Mouse (Mus musculus): ENCODE measurements at regions not wholly inside any gene's neighbourhood (a gene's known extent, or its start where the extent isn't known, plus 50 kb on each side); places are given as distances from the start of the nearest gene placed in this dataset.

DNA sequence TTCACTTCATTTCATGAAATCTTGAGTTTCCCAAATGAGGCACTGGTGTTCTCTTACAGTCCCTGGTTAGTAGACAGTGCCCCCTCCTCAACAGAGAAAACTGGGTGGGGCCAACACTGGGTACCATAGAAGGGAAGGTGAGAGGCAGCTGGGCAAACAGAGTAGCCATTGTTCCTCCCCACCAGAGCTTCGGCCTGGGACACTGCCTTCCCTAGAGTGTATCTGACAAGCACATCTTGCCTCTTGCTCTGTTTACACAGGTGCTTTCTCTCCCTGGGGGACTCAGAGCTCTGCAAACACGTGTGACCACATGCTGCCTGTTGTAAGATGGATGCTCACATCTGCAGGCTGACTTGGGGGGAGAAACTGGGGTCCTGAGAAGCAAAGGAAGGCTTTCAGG is 100.8 kb upstream of the Tnp1 start:
- CTCF ChIA-PET, result no interaction called here

DNA sequence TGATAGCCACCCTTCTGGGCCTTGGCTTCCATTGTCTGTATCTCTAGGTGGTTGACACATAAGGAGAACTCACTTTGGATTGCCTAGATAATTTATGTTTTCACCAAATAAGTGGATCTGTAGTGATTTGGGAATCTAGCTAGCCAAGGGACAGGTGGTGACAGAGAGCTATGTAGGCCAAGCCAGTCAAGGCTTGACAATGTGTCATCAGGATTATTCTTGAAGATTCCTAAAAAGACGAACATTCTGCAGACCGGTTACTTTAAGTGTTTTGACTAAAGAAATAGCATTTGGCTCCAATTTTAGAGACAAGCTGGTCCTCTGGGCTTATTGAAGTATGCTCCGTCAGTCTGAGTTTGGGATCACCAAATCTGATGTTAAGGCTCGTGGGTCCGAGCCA is 100.1 kb upstream of the Tnp1 start:
- CTCF ChIA-PET, result no interaction called here

DNA sequence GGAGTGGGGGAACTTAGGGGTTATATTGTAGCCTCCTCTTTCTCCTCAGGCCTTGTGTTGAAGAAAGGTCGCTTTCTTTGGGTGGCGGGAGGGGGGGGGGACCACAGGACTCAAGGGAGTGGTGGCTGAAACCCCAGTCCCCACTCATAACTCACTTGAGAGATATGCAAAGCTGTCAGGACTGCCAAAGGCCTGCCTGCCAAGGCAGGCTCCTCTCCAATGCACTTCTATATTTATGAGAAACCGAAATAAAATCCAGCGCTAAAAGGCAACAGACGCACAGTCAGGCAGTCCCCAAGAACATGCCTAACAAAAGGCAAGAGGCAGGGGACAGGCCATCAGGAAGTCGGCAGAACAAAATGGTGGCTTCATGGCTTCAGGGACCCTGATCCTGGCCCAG is 97.4 kb upstream of the Tnp1 start:
- CTCF ChIA-PET, result no interaction called here

GRCm38 (mm10) chr1:73112711-73113110 is 97.0 kb upstream of the Tnp1 start:
- CTCF ChIA-PET, result no interaction called here

DNA sequence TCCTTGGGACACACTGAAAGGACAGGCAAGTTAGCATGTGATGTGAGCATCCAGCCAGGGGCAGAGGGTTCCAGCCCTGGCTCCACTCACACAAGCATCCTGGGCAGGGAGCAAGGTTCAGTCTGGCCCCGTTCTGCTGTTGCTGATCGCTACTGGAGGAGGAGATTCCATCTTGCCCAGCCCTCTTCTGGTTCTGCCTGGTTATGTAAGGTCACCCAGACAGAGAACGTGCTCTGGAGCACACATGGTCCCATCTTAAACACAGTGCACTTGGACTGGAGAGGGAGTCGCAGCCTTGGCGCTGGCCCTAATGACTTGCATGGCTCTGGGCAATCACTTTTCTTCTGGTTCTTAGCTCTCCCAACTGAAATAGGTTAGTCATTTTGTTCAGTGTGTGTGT is 96.2 kb upstream of the Tnp1 start:
- CTCF ChIA-PET, result no interaction called here

GRCm38 (mm10) chr1:73105856-73106463 is 90.3 kb upstream of the Tnp1 start:
- CTCF ChIA-PET, result no interaction called here

- CTCF ChIA-PET, result no interaction called here
These were observed 82.1 kb upstream of the Tnp1 start for GRCm38 (mm10) chr1:73097645-73098440.

DNA sequence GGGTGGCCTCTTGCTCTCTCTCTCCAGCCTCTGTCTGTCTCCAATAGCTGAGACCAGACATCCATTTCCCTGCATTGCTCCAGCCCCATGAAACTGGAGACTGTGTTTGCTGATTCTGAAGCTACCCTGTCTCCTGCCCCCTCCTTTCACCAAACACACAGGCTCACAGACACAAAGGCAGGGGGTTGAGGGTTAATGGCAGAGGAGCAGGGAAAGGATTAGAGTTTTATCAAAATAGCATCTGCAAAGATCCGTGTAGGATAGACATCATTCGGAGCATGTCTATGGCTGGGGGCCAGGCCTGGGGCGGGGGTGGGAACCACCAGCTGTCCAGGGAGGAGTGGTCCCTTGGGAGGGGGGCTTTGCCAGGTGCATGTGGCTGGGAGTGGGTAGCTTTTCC is 73.9 kb upstream of the Tnp1 start:
- CTCF ChIA-PET, result no interaction called here

- CTCF ChIA-PET, result no interaction called here
These were observed 72.8 kb upstream of the Tnp1 start for GRCm38 (mm10) chr1:73088494-73088893.

GRCm38 (mm10) chr1:73084946-73085345 is 69.2 kb upstream of the Tnp1 start:
- CTCF ChIA-PET, result no interaction called here

- CTCF ChIA-PET, result no interaction called here
These were observed 67.7 kb upstream of the Tnp1 start for GRCm38 (mm10) chr1:73083396-73083795.

DNA sequence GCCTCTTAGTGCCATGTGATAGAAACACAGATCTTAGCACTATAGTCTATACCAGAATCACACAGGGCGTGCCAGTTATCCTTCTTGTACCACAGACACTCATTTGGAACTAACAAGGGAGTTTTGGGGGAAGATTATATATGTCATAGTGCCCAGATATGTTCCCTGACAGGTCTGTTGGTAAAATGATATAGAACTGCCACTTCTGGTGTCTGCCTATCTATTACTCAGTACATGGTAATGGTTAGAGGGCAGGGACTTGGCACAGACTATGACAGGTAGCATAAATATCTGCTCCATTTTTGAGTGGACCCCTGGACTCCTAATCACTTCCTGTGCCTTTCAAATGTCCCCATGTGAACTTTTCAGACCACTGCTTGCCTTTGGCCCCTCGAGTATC is 63.8 kb upstream of the Tnp1 start:
- CTCF ChIA-PET, result no interaction called here

DNA sequence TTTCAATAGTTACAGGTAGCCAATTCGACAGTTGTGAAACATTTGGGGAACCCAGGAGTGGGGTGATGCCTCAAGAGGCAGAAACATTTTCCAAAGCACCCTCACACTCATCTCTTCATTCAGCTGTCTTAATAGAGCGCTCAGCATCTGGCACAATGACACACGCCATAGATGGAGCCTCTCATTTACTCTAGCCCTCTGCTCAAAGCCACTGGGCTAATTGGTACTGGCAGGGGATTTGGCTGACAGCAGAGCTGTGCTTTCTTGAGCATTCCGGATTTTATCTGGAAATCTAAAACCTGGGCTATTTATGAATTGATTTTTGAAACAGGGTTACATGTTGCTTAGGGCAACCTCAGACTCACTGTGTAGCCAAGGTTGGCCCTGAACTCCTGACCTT is 61.4 kb upstream of the Tnp1 start:
- CTCF ChIA-PET, result no interaction called here

GRCm38 (mm10) chr1:73075699-73076373 is 60.1 kb upstream of the Tnp1 start:
- CTCF ChIA-PET, result no interaction called here

DNA sequence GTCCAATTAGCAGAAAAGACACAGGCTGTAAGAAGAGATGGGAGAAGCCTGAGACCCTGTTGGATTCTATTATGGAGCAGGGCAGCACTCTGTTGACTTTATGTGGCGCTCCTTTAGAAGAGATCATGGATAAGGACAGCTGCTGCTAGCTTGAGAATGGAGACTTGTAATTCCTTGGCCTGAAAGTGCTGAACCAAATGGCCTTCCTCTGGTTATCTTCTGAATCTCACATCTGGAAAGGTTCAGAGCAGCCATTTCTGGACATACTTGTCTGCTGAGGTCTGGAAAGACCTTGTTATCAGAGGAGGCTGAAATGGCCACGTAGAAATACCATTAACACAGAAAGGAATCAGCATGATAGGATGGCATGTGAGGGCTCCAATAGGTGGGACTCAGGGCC is 59.5 kb upstream of the Tnp1 start:
- CTCF ChIA-PET, result no interaction called here

GRCm38 (mm10) chr1:73074525-73074924 is 58.8 kb upstream of the Tnp1 start:
- CTCF ChIA-PET, result no interaction called here

DNA sequence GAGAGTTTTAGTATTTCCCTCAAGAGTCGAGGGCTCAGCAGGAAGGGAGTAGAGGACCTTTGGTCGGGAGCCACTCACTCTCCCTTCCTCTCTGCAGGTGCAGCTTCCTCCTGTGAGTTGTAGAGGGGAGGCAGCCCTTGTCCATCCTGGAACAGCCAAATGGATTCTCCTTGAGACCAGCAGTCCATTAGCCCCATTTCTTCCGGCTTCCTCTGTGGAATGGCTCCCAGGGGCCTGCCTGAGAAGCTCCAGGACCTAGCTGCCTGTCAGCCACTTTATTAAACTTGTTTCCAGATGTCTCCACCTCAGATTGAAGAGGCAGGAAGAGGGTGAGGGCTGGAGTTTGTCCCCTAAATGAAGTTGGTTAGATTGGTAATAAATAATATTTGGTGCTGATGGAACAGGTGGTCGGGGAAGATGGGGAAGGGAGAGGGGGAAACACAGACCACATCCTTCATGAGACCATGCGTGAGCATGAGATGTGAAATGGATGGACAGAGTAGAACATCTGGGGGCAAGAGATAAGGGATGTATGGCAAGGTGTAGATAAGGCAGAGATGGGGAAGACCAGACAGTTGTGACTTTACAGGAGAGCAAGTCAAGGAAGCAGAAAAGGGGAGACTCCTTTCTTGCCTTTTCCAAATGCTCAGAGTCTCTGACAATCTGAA is 56.7 kb upstream of the Tnp1 start:
- CTCF ChIA-PET, result no interaction called here

DNA sequence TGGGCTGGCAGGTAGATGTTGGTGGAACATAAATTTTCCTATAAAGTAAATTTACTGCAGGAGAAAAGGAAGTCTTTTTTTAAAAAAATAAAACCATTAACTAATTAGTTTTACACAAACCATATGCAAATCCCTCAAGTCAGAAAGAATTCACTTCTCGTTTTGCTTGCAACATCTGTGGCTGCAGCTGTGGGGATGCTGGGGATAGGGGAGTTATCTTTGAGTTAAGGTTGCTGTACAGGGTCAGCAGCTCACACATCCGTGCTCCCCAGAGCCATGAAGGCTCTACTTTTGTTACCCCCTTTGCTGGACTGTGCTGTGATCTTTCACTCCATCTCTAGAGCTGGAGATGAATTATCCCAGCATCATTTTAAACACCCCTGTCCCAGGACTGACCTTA is 54.4 kb upstream of the Tnp1 start:
- CTCF ChIA-PET, result no interaction called here
